Mouse (Mus musculus) G1E (cell line): Measurements from ENCODE around the gene Myh3. TPM values are rescaled to one million over a fixed set of nuclear protein-coding genes. Genes with fewer than 3 reads are reported as not detected.

Experiments used
- ATAC-seq: 2 replicates; pipeline ENCODE4 v1.8.0; 2016; ENCODE audit warnings: mild to moderate bottlenecking; ENCODE audit not compliant: insufficient number of reproducible peaks, poor library complexity, low FRiP score, severe bottlenecking; ENCODE audit errors: extremely low read depth
- DNase-seq: peaks from one replicate; pipeline ENCODE4 v3.0.0; 2012; ENCODE audit warnings: low spot score
- H3K27me3 ChIP-seq: 2 replicates; pipeline ENCODE4 v1.6.1; 2012; ENCODE audit warnings: mild to moderate bottlenecking, low read length, inconsistent platforms; ENCODE audit not compliant: insufficient read depth
- H3K36me3 ChIP-seq: replicated peaks from 2 replicates; pipeline ENCODE3; 2012; ENCODE audit warnings: mild to moderate bottlenecking, inconsistent platforms
- H3K4me1 ChIP-seq: 2 replicates; pipeline ENCODE4 v1.6.1; 2012; ENCODE audit warnings: low read depth, low read length, inconsistent platforms, mixed read lengths; ENCODE audit not compliant: insufficient read depth
- H3K4me3 ChIP-seq: 2 replicates; pipeline ENCODE4 v1.5.1; 2012; ENCODE audit warnings: low read depth, mild to moderate bottlenecking, inconsistent platforms, low read length, moderate library complexity, mixed read lengths
- H3K9me3 ChIP-seq: replicated peaks from 2 replicates; pipeline ENCODE4 v1.6.1; 2012; ENCODE audit warnings: inconsistent platforms
- CTCF ChIP-seq: IDR thresholded peaks from 2 replicates; pipeline ENCODE4 v1.5.1; 2012; ENCODE audit warnings: low read depth, low read length, inconsistent platforms, mixed read lengths
- GATA1 ChIP-seq: IDR thresholded peaks from 2 replicates; pipeline ENCODE4 v1.6.1; 2012; ENCODE audit warnings: borderline replicate concordance, low read length, inconsistent platforms, mixed read lengths
- GATA2 ChIP-seq: IDR thresholded peaks from 2 replicates; pipeline ENCODE4 v1.6.1; 2012; ENCODE audit warnings: low read depth, low read length, inconsistent platforms, borderline replicate concordance
- POLR2AphosphoS5 ChIP-seq: IDR thresholded peaks from 2 replicates; pipeline ENCODE4 v1.6.1; 2012; ENCODE audit warnings: low read depth, low read length, inconsistent platforms; ENCODE audit not compliant: insufficient replicate concordance
- TAL1 ChIP-seq: conservative IDR thresholded peaks from 2 replicates; pipeline ENCODE4 v1.6.1; 2012; ENCODE audit warnings: low read depth, low read length, inconsistent platforms, mixed read lengths
- polyA plus RNA-seq: library from polyadenylated mRNA; stranded (reverse); fragments of >175 nt; gene quantifications from 2 replicates; pipeline ENCODE4 v1.2.3, GENCODE M21; 2012
- total RNA-seq, 2 experiments: library from RNA; stranded (forward) in 1 of 2; stranded (reverse) in 1 of 2; fragments of 200-1000 nt in 1 of 2; fragments of >200 nt in 1 of 2; fragmentation: Nextera tagmentation in 1 of 2; gene quantifications; 2 replicates each; pipeline ENCODE4 v1.2.3; 2014 to 2017

Gene Myh3
- total and polyA plus RNA-seq, 3 experiments = not detected

DNA sequence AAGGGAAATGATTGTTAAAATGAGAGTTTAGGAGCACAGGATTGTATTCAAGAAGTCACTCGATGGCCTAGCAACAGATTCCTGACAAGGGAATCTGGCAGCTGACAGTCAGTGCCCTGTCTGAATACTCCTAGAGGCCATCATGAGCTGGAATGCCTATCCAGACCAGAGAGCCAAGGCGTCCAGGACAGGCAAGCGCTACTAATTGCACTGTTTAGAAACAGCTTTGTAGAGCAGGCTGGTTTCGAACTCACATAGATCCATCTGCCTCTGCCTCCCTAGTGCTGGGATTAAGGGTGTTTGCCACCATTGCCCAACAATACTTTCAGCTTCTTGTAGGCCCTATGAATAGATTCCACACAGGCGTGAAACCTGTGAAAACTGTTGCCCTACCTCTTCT, 36.2 kb downstream of the Myh3 start:
- ATAC-seq (no peak), DNase-seq (no peak)
- no peak overlapping the region for H3K4me3 ChIP-seq
- no peaks in the 10 kb centered on the region for H3K4me1 ChIP-seq
- H3K27me3 ChIP-seq = no peaks in the 10 kb centered on the region
- TF ChIP-seq POLR2AphosphoS5 (no peak), TAL1 (no peak), CTCF (no peak), GATA2 (no peak), GATA1 (no peak)
- H3K9me3 ChIP-seq = no peaks in the 10 kb centered on the region
- H3K36me3 ChIP-seq = no peaks in the 10 kb centered on the region

DNA sequence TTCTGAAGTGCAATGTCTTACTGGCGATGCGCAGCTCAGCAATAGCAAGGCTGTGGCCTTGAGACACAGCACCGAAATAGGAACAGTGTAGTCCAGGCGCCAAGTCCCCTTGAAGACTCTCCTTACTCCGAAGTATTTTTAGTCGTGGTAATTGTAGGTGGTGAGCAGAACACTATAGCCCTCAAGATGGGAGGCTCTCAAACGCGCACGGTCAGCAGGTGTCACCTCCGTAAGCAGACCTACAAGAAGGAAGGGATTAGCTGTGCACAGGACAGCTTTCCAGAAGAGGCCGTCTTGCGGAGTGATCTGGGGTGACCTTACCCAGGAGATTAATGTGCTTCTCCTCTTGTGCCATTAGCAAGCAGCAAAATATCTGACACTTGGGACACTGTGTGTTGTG, 36.8 kb downstream of the Myh3 start:
- Histone ChIP-seq H3K4me3 (no peak overlapping the region), H3K4me1 (no peaks in the 10 kb centered on the region), H3K27me3 (no peaks in the 10 kb centered on the region), H3K36me3 (no peaks in the 10 kb centered on the region), H3K9me3 (no peaks in the 10 kb centered on the region)
- no peak for ATAC-seq
- no peak for TF ChIP-seq GATA2
- no peak for TF ChIP-seq CTCF
- no peak for DNase-seq

DNA sequence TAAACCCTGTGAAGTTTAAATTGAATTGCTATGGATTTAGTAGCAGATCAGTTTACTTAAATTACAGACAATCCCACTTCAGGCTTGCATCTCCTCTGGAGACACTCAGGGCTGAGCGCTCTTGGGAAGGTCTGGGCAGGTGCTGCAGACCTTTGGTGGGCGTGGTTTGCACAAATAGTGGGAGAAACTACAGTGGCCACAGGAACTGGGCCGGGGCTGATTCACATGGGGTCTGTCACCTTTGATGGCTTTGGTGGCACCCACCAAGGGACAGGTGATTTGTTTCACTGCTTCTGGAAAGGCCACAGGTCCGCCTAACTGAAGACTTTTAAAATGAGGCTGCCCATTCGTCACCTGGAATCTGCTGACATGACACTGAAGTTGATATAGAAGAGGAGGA, 38.6 kb downstream of the Myh3 start:
- TF ChIP-seq CTCF (no peak), GATA1 (no peak), TAL1 (no peak), POLR2AphosphoS5 (no peak), GATA2 (no peak)

DNA sequence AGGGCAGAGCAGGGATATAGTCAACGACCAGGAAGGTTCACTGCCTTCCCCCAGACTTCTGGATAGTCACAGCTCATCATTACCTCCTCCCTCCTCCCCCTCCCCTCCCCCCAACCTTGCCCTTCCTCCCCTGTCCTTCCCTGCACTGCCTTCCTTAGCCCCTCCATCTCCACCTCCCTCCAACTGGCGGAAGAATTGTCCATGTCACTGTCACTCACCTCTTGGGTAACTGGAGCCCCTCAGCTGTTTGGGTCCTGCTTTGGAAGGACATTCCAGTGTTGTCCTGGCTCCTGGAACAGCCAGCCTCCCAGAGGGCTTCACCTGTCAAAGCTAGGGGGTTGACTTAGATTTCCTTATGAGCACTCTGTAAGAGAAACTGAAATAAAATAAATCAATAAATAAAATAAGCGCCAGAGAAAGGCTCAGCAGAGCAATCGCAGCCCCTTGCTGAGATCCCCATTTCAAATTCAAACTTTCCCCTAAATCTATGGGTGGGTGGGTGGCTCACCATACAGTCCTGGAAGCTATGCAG, 41.5 kb downstream of the Myh3 start:
- DNase-seq = no peak
- H3K4me3 ChIP-seq = no peak overlapping the region
- no peaks in the 10 kb centered on the region for H3K27me3 ChIP-seq
- H3K9me3 ChIP-seq = peaks cover 2% of the 10 kb centered on the region; the same call in 1 of the 2 replicates
- H3K36me3 ChIP-seq = no peaks in the 10 kb centered on the region
- H3K4me1 ChIP-seq = no peaks in the 10 kb centered on the region
- no peak for ATAC-seq
- TF ChIP-seq TAL1 = no peak
- no peak for TF ChIP-seq GATA1

More for the DNA sequence above, 38.6 kb downstream of the Myh3 start:
- no peak for DNase-seq
- Histone ChIP-seq H3K36me3 (no peaks in the 10 kb centered on the region), H3K4me3 (no peak overlapping the region), H3K9me3 (no peaks in the 10 kb centered on the region), H3K27me3 (no peaks in the 10 kb centered on the region), H3K4me1 (no peaks in the 10 kb centered on the region)
- ATAC-seq = no peak

DNA sequence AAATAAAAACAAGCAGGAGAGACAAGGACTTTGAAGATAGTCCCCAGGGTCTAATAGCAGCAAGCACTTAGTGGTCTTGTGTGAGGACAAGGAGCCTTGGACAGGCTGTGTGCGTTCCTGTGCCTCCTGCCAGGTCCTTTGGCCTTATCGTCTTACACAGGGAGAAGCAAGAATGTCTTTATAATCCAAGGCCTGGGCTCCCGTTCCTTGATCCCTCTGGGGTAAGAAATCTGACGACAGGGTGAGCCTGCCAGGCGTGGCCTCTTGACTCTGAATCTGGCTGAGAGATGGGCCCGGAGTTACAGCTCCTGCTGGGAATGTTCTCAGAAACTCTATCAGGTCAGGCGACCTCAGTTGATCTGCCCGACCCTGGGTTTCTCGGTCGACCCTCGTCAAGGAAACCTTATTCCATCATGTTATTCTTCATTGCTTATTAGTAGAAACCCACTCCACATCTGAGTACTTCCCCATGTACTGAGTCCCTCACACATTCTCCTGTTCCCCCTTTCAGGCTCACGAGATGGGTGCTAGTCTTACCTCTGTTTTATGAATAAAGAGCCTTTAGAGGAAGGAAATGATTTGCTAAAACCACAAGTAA, 42.7 kb downstream of the Myh3 start:
- no peak for TF ChIP-seq TAL1
- no peak for TF ChIP-seq GATA1
- no peak for TF ChIP-seq CTCF
- TF ChIP-seq POLR2AphosphoS5 = no peak
- TF ChIP-seq GATA2 = no peak
- no peak for ATAC-seq
- H3K4me3 ChIP-seq = no peak overlapping the region
- H3K27me3 ChIP-seq = no peaks in the 10 kb centered on the region
- H3K9me3 ChIP-seq = peaks cover 2% of the 10 kb centered on the region; the same call in 1 of the 2 replicates
- no peaks in the 10 kb centered on the region for H3K4me1 ChIP-seq
- DNase-seq = no peak
- H3K36me3 ChIP-seq = no peaks in the 10 kb centered on the region

DNA sequence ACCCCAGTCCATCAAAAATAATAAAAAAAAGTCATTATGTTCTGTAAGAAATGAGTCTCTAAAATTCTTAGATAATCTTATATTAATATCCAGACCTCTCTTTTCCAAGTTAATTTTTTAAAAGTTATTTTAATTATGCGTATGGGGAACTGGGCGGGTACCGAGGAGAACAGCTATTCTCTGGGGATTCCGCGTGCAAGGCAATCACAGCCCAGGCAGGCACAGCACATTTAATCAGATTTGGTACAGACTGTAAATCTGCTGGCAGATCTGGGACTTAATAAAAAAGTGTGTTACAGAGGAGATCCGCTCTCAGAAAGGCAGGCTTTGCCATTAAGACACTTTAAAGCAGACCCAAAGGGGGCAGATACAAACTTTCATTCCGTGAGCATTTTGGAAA, 46.8 kb downstream of the Myh3 start:
- H3K4me3 ChIP-seq = no peak overlapping the region
- no peaks in the 10 kb centered on the region for H3K36me3 ChIP-seq
- no peak for TF ChIP-seq TAL1
- TF ChIP-seq GATA1 = no peak
- no peak for TF ChIP-seq POLR2AphosphoS5
- no peak for TF ChIP-seq GATA2
- TF ChIP-seq CTCF = no peak
- peaks cover 2% of the 10 kb centered on the region; the same call in 1 of the 2 replicates for H3K9me3 ChIP-seq
- no peak for ATAC-seq
- H3K4me1 ChIP-seq = no peaks in the 10 kb centered on the region
- no peak for DNase-seq
- H3K27me3 ChIP-seq = no peaks in the 10 kb centered on the region

DNA sequence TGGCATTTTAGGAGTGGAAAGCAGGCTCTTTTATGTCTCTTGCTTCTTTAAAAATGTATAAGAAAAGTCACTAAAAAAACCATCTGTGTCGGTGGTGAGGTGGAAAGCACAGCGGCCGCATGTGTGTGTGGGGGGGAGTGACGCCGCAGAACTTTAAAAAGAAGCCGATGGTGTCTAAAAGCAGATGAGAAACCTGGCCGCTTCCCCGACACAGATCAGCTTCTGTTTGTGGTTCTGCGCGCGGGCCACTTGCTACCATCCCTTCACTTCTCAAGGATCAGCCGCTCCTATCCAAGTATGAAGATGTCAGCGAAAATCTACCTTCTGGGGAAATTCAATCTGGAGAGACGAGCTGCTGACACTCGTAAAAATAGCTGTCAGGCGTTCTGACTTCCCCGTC, 47.3 kb downstream of the Myh3 start:
- H3K4me3 ChIP-seq = no peak overlapping the region
- no peak for DNase-seq
- no peaks in the 10 kb centered on the region for H3K27me3 ChIP-seq
- H3K4me1 ChIP-seq = no peaks in the 10 kb centered on the region
- H3K9me3 ChIP-seq = peaks cover 2% of the 10 kb centered on the region; the same call in 1 of the 2 replicates
- ATAC-seq = no peak
- TF ChIP-seq POLR2AphosphoS5 = no peak
- no peak for TF ChIP-seq GATA1
- H3K36me3 ChIP-seq = no peaks in the 10 kb centered on the region
